Mouse (Mus musculus) intestine, embryonic 15.5 days (tissue): Measurements from ENCODE around the gene Tlx3. TPM values are rescaled to one million over a fixed set of nuclear protein-coding genes. Genes with fewer than 3 reads are reported as not detected.

Experiments used
- ATAC-seq: fragments of 200-750 bp; cut with Nextera tagmentation; 2 replicates; pipeline ENCODE4 v1.8.0; 2017; ENCODE audit warnings: moderate TSS enrichment, moderate library complexity
- H3K27ac ChIP-seq: fragments of 300-500 bp; sonication (generic); 2 replicates; pipeline ENCODE4 v1.5.1; 2015; ENCODE audit warnings: mild to moderate bottlenecking, inconsistent platforms
- H3K27me3 ChIP-seq: fragments of 300-500 bp; sonication (generic); replicated peaks from 2 replicates; pipeline ENCODE4 v1.6.1; 2015; ENCODE audit warnings: inconsistent platforms
- H3K36me3 ChIP-seq: fragments of 300-500 bp; sonication (generic); 2 replicates; pipeline ENCODE4 v1.6.1; 2015; ENCODE audit warnings: inconsistent platforms
- H3K4me1 ChIP-seq: fragments of 300-500 bp; sonication (generic); replicated peaks from 2 replicates; pipeline ENCODE4 v1.6.1; 2015; ENCODE audit warnings: inconsistent platforms
- H3K4me2 ChIP-seq: fragments of 300-500 bp; sonication (generic); replicated peaks from 2 replicates; pipeline ENCODE4 v1.6.1; 2015; ENCODE audit warnings: mild to moderate bottlenecking, inconsistent platforms
- H3K4me3 ChIP-seq: fragments of 300-500 bp; sonication (generic); replicated peaks from 2 replicates; pipeline ENCODE4 v1.5.1; 2015; ENCODE audit warnings: inconsistent platforms
- H3K9ac ChIP-seq: fragments of 300-500 bp; sonication (generic); 2 replicates; pipeline ENCODE4 v1.6.1; 2015; ENCODE audit warnings: inconsistent platforms
- H3K9me3 ChIP-seq: fragments of 300-500 bp; sonication (generic); 2 replicates; pipeline ENCODE4 v1.6.1; 2016; ENCODE audit warnings: inconsistent platforms
- WGBS: fragments of 180-500 bp; shearing (Covaris S2); methylation state at CpG from one replicate; pipeline ENCODE4 v1.1.7; 2015; 5-methylcytosine and 5-hydroxymethylcytosine counted together
- polyA plus RNA-seq: library from polyadenylated mRNA; unstranded; fragments of >200 nt; fragmentation: Nextera tagmentation; extraction: Ambion mirVana; gene quantifications from 2 replicates; pipeline ENCODE4 v1.2.1, GENCODE M21; 2015

The Tlx3 gene
- polyA plus RNA-seq, result 0.21 and 0.26 TPM in 2 replicates

DNA sequence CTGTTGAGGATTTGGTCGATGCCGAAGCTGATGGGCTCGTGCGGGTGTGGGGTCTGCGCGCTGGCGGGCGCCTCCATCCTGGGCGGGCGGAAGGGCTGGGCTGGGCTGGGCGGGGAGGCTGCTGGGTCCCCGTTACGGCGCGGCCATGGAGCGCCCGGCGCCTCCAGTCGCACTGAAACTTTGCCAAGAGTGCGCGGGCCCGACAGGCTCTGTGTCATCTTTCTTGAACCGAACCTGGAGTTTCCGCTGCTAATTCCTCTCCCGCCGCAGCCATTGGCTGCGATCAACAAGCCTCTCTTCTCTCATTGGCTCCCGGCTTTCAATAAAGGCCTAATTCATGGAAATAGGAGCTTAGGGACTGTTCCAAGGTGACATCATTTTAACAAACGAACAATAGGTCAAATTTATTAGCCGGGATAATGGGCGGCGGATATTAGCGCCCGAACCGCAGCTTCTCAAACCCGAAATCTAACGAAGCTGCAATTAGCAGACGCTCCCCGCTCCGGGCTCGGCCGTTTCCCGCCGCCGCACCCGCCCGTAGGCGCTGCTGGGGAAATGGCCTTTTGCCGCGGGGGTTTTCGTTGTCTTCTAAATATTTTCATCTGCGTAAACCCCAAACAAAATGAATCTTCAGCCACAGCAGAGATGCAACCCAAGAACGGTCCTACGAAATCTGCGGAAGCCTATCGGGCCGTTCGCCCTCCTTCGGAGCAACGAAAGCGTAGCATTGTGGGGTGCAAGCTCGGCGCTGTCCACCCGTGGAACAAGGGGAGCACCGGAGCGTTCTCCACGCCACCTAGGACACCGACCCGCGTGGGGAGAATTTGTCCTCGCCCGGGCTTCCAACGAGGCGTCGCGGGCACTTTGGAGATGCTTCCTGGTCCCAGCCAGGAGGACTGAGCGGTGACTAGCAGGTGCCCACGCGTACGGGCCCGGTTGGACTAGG, at the start of gene Tlx3:
Gene Tlx3, minus strand, starts transcription at position 207 of the 946 bp plus-strand sequence.
- Histone ChIP-seq H3K9ac (no peak within 1 kb of the TSS), H3K4me1 (peaks cover 32% of the 10 kb centered on the region), H3K4me2 (peak within 1 kb of the TSS; percentile 55), H3K9me3 (no peaks in the 10 kb centered on the region), H3K4me3 (peak within 1 kb of the TSS; percentile 29), H3K27ac (no peak within 1 kb of the TSS), H3K36me3 (no peaks in the 10 kb centered on the region), H3K27me3 (peaks cover 85% of the 10 kb centered on the region)
- 1% methylated on average over 81 of the region's 81 CpGs for WGBS
- peak; percentile 29 for ATAC-seq

DNA sequence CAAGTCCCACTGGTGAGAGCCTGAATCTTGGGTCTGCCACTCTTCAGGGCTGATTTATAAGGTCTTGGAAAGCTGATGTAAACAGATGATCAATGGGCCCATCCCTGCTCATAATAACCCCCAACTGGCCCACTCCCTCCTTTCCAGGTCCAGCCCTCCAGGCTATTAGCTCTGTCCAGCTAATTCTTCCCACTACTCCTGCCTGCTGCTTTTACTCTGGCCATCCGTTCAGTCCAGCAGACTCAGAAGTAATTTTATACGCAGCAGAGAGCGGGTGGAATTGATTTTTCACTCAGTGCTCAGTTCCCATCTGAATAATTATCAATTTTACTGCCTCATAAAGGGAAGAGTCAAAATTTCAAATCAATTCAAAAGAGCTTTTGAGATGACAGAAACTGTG, 36.9 kb upstream of the Tlx3 start:
- Histone ChIP-seq H3K4me2 (no peak overlapping the region), H3K9ac (no peak overlapping the region), H3K4me1 (no peaks in the 10 kb centered on the region), H3K36me3 (no peaks in the 10 kb centered on the region), H3K4me3 (no peak overlapping the region), H3K9me3 (no peaks in the 10 kb centered on the region), H3K27me3 (no peaks in the 10 kb centered on the region), H3K27ac (no peak overlapping the region)
- ATAC-seq, result no peak
- WGBS, result 74% methylated on average over 3 of the region's 3 CpGs

- Histone ChIP-seq H3K9me3 (no peaks in the 10 kb centered on the region), H3K4me1 (no peaks in the 10 kb centered on the region), H3K9ac (no peak overlapping the region), H3K4me3 (no peak overlapping the region), H3K27ac (no peak overlapping the region), H3K4me2 (no peak overlapping the region), H3K36me3 (no peaks in the 10 kb centered on the region), H3K27me3 (no peaks in the 10 kb centered on the region)
- WGBS, result 51% methylated on average over 3 of the region's 3 CpGs
- no peak for ATAC-seq
These were observed 30.7 kb upstream of the Tlx3 start for GRCm38 (mm10) chr11:33234134-33234533.

DNA sequence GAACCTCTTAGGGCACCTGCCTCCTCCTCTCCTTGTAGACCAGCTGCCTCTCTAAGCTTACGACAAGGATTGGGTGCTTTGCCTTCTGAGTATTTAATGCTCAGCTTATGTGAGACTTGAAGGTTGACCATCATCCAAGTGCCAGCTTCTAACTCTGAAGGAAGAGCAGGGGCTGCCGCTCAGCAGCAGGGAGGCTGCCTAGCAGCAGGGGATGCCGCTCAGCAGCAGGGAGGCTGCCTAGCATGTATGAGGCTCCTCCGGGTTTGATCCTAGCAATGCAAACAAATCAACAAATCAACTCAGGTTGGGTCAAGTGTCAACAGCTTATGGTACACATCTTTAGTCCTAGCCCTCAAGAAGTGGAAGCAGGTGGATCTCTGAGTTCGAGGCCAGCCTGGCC, 28.7 kb upstream of the Tlx3 start:
- no peaks in the 10 kb centered on the region for H3K4me1 ChIP-seq
- H3K9ac ChIP-seq, result no peak overlapping the region
- no peak for ATAC-seq
- H3K36me3 ChIP-seq, result no peaks in the 10 kb centered on the region
- H3K9me3 ChIP-seq, result no peaks in the 10 kb centered on the region
- 75% methylated on average over 5 of the region's 5 CpGs for WGBS
- no peak overlapping the region for H3K4me2 ChIP-seq
- H3K27ac ChIP-seq, result no peak overlapping the region
- H3K4me3 ChIP-seq, result no peak overlapping the region
- no peaks in the 10 kb centered on the region for H3K27me3 ChIP-seq

- no peak overlapping the region for H3K4me3 ChIP-seq
- no peaks in the 10 kb centered on the region for H3K9me3 ChIP-seq
- no peaks in the 10 kb centered on the region for H3K4me1 ChIP-seq
- no peak overlapping the region for H3K9ac ChIP-seq
- H3K36me3 ChIP-seq, result no peaks in the 10 kb centered on the region
- H3K27me3 ChIP-seq, result no peaks in the 10 kb centered on the region
- WGBS, result 83% methylated on average over 2 of the region's 2 CpGs
- H3K4me2 ChIP-seq, result no peak overlapping the region
- no peak for ATAC-seq
- H3K27ac ChIP-seq, result no peak overlapping the region
These were observed 24.8 kb upstream of the Tlx3 start for GRCm38 (mm10) chr11:33228186-33228585.

DNA sequence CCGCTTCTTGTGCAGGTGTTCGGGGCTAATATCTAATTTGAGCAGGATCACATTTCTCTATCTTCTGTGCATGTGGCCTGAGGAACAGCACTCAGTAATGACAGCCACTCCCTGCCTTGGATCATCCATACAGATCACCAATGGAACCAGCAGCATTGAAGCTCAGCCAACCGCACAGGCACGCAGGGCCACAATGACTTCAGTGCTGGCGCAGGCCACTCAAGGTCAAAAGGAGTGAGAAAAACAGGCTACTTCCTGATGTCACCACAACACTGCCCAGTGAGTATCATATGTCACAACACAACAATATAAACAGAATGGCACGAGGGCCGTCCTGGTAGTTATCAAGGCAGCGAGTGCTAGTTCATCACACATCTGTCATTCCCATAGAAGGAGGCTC, 23.1 kb upstream of the Tlx3 start:
- ATAC-seq, result no peak
- Histone ChIP-seq H3K27ac (no peak overlapping the region), H3K4me1 (0 out of 2 replicates have a peak, but pooled peaks cover 3% of the 10 kb centered on the region), H3K4me3 (no peak overlapping the region), H3K9ac (no peak overlapping the region), H3K4me2 (no peak overlapping the region), H3K36me3 (no peaks in the 10 kb centered on the region), H3K27me3 (no peaks in the 10 kb centered on the region), H3K9me3 (no peaks in the 10 kb centered on the region)
- 74% methylated on average over 8 of the region's 8 CpGs for WGBS

- H3K9me3 ChIP-seq, result no peaks in the 10 kb centered on the region
- 0 out of 2 replicates have a peak, but pooled peaks cover 8% of the 10 kb centered on the region for H3K4me1 ChIP-seq
- no peaks in the 10 kb centered on the region for H3K27me3 ChIP-seq
- no peak overlapping the region for H3K4me3 ChIP-seq
- H3K36me3 ChIP-seq, result no peaks in the 10 kb centered on the region
- no peak overlapping the region for H3K4me2 ChIP-seq
- peak overlapping the region; percentile 48 for H3K27ac ChIP-seq
- 50% methylated on average over 11 of the region's 11 CpGs for WGBS
- H3K9ac ChIP-seq, result no peak overlapping the region
- peak; percentile 34; the same call in 1 of the 2 replicates for ATAC-seq
These were observed 18.4 kb upstream of the Tlx3 start for GRCm38 (mm10) chr11:33221566-33222365.

- H3K9ac ChIP-seq, result no peak overlapping the region
- no peak for ATAC-seq
- H3K27ac ChIP-seq, result no peak overlapping the region
- whole genome bisulfite sequencing, result 78% methylated on average over 7 of the region's 7 CpGs
- H3K9me3 ChIP-seq, result no peaks in the 10 kb centered on the region
- H3K4me1 ChIP-seq, result 0 out of 2 replicates have a peak, but pooled peaks cover 8% of the 10 kb centered on the region
- no peak overlapping the region for H3K4me2 ChIP-seq
- no peaks in the 10 kb centered on the region for H3K36me3 ChIP-seq
- no peak overlapping the region for H3K4me3 ChIP-seq
- H3K27me3 ChIP-seq, result no peaks in the 10 kb centered on the region
These were observed 17.4 kb upstream of the Tlx3 start for GRCm38 (mm10) chr11:33220763-33221162.

- Histone ChIP-seq H3K27ac (no peak overlapping the region), H3K4me3 (no peak overlapping the region), H3K9me3 (no peaks in the 10 kb centered on the region), H3K36me3 (no peaks in the 10 kb centered on the region), H3K9ac (no peak overlapping the region), H3K4me1 (0 out of 2 replicates have a peak, but pooled peaks cover 8% of the 10 kb centered on the region), H3K27me3 (no peaks in the 10 kb centered on the region), H3K4me2 (no peak overlapping the region)
- 62% methylated on average over 8 of the region's 8 CpGs for WGBS
- no peak for ATAC-seq
These were observed 14.1 kb upstream of the Tlx3 start for GRCm38 (mm10) chr11:33217384-33218079.

GRCm38 (mm10) chr11:33207411-33207810, 4.0 kb upstream of the Tlx3 start:
- WGBS, result 83% methylated on average over 2 of the region's 2 CpGs

GRCm38 (mm10) chr11:33204966-33205365, 1.6 kb upstream of the Tlx3 start:
- Histone ChIP-seq H3K4me3 (no peak overlapping the region), H3K27me3 (peaks cover 76% of the 10 kb centered on the region), H3K4me1 (peaks cover 32% of the 10 kb centered on the region), H3K27ac (no peak overlapping the region), H3K9ac (no peak overlapping the region), H3K9me3 (no peaks in the 10 kb centered on the region), H3K36me3 (no peaks in the 10 kb centered on the region), H3K4me2 (no peak overlapping the region)
- WGBS, result 16% methylated on average over 3 of the region's 3 CpGs
- ATAC-seq, result no peak

More at GRCm38 (mm10) chr11:33207411-33207810, 4.0 kb upstream of the Tlx3 start:
- Histone ChIP-seq H3K9ac (no peak overlapping the region), H3K4me3 (no peak overlapping the region), H3K36me3 (no peaks in the 10 kb centered on the region), H3K27ac (no peak overlapping the region), H3K9me3 (no peaks in the 10 kb centered on the region), H3K27me3 (peaks cover 53% of the 10 kb centered on the region), H3K4me2 (no peak overlapping the region), H3K4me1 (peaks cover 15% of the 10 kb centered on the region)
- no peak for ATAC-seq

GRCm38 (mm10) chr11:33204329-33204705, 928 bp upstream of the Tlx3 start:
- no peaks in the 10 kb centered on the region for H3K36me3 ChIP-seq
- no peak overlapping the region for H3K4me2 ChIP-seq
- 0 out of 2 replicates have a peak overlapping the region, but pooled peaks have one; percentile 29 for H3K4me3 ChIP-seq
- 1% methylated on average over 18 of the region's 18 CpGs for WGBS
- ATAC-seq, result no peak
- H3K27ac ChIP-seq, result no peak overlapping the region
- no peaks in the 10 kb centered on the region for H3K9me3 ChIP-seq
- peaks cover 79% of the 10 kb centered on the region for H3K27me3 ChIP-seq
- peaks cover 32% of the 10 kb centered on the region for H3K4me1 ChIP-seq
- H3K9ac ChIP-seq, result no peak overlapping the region
